ENCODE assay signal across 19 mouse cellular contexts in the genomic region with DNA sequence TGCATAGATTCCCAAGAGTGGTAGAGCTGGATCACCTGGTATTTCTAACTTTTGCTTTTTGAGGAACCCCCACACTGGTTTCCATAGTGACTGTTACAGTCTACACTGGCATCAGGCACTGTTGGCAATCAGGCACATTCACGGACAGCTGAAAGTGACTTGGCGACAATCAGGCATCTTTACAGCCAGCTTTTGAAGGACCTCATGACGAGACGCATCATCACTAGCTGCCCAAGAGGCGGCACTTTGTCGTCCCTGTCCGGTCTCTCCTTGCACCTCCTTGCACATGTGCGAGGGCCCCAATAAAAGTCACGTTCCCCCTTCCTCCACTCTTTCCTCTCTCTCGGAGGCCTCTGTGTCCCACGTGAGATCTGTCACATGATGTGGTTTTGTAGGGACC. TPM values are rescaled to one million over a fixed set of nuclear protein-coding genes. Genes with fewer than 3 reads are reported as not detected.
DNase-seq lines count a peak whose midpoint lies in the region; TF ChIP-seq lines count a peak whose summit lies in the region.
"Had no signal": no experiment of that assay in that cellular context is flagged by ENCODE, and none has a peak within 500 bp of the region (broad histone marks: within the 10 kb centered on the region; RNA-seq: fewer than 3 reads in every experiment).

No protein-coding gene starts in this region.

- DNase-seq in cerebellum, postnatal 10 days = peak; percentile 44 to 46
- DNase-seq in cerebellum, postnatal 36 days = no peak
- peak; percentile 12 to 35 for DNase-seq in left cerebral cortex, postnatal 25 days (ENCODE audit: low spot score in 2 of 2)
- no peak for DNase-seq in left cerebral cortex, adult 18-20 months (ENCODE audit: low spot score in 2 of 2)
- DNase-seq in layer of hippocampus, adult 18-20 months (ENCODE audit: low spot score in 2 of 2) = peak; percentile 52 to 75
- no peak for DNase-seq in thymus, adult 2 months
- DNase-seq in ovary, postnatal 36 days (ENCODE audit: low spot score) = no peak
- DNase-seq: adrenal gland, postnatal 14 days; cerebellum, adult 18-20 months; liver, embryonic 13.5 days; thymus, postnatal 14 days had no signal

- peak overlapping the region; percentile 64 for H3K4me2 ChIP-seq in myocyte (ENCODE audit: low read depth)
- H3K4me2 ChIP-seq: forebrain, embryonic 12.5 days; intestine, embryonic 15.5 days; liver, embryonic 13.5 days; lung, embryonic 15.5 days; midbrain, embryonic 11.5 days; neural tube, embryonic 15.5 days had no signal

- intact Hi-C loops in left cerebral cortex, postnatal 25 days (cut with DNase I) = no loop called here

- H3K36me3 ChIP-seq in myocyte (ENCODE audit: control insufficient read depth, insufficient read depth) = no peaks in the 10 kb centered on the region
- H3K36me3 ChIP-seq in thymus, adult 2 months (ENCODE audit: control insufficient read depth, insufficient read depth, low read length) = no peaks in the 10 kb centered on the region
- H3K36me3 ChIP-seq: forebrain, embryonic 12.5 days; intestine, embryonic 15.5 days; liver, embryonic 13.5 days; lung, embryonic 15.5 days; neural tube, embryonic 15.5 days had no signal

- no peak overlapping the region for H3ac ChIP-seq in myocyte (ENCODE audit: control insufficient read depth, insufficient read length)

- no peaks in the 10 kb centered on the region for H3K27me3 ChIP-seq in myocyte (ENCODE audit: control insufficient read depth, insufficient read depth, insufficient read length)
- H3K27me3 ChIP-seq in thymus, adult 2 months (ENCODE audit: control insufficient read depth, insufficient read depth, low read length) = no peaks in the 10 kb centered on the region
- H3K27me3 ChIP-seq: forebrain, embryonic 12.5 days; intestine, embryonic 15.5 days; liver, embryonic 13.5 days; lung, embryonic 15.5 days; neural tube, embryonic 15.5 days had no signal

- TF ChIP-seq POLR2A in myocyte (IDR thresholded peaks at IDR 0.05; ENCODE audit: insufficient read length, low read depth) = peak; percentile 15
- TF ChIP-seq POLR2A in thymus, adult 2 months (IDR thresholded peaks at IDR 0.05; ENCODE audit: control insufficient read depth, extremely low read depth, insufficient read depth, low read length, poor library complexity) = no peak

- no peaks in the 10 kb centered on the region for H3K4me1 ChIP-seq in thymus, adult 2 months (replicated peaks; ENCODE audit: control insufficient read depth, insufficient read depth, low read length)
- H3K4me1 ChIP-seq: forebrain, embryonic 12.5 days; intestine, embryonic 15.5 days; liver, embryonic 13.5 days; lung, embryonic 15.5 days; neural tube, embryonic 15.5 days had no signal

- H3K79me2 ChIP-seq in myocyte (ENCODE audit: control insufficient read depth, insufficient read depth) = no peaks in the 10 kb centered on the region

- H3K27ac ChIP-seq in thymus, adult 2 months (ENCODE audit: control insufficient read depth, insufficient read depth, low read length) = no peak overlapping the region
- H3K27ac ChIP-seq: forebrain, embryonic 12.5 days; intestine, embryonic 15.5 days; liver, embryonic 13.5 days; lung, embryonic 15.5 days; macrophage; neural tube, embryonic 15.5 days had no signal

- peak overlapping the region; percentile 5 for H3K4me3 ChIP-seq in myocyte
- H3K4me3 ChIP-seq in thymus, adult 2 months (ENCODE audit: control insufficient read depth, insufficient read depth, low read length) = no peak overlapping the region
- H3K4me3 ChIP-seq: forebrain, embryonic 12.5 days; intestine, embryonic 15.5 days; liver, embryonic 13.5 days; lung, embryonic 15.5 days; neural tube, embryonic 15.5 days had no signal

- WGBS in thymus, adult 2 months = 92% methylated on average over 11 of the region's 11 CpGs

- TF ChIP-seq CTCF in thymus, adult 2 months (IDR thresholded peaks at IDR 0.05; ENCODE audit: borderline replicate concordance, control insufficient read depth, extremely low read depth, insufficient read depth, low read length, poor library complexity) = no peak

TF ChIP-seq in myocyte, 11 proteins besides CTCF, POLR2A, EP300 and RAD21:
- peak; percentile 62 for TF ChIP-seq MAX (IDR thresholded peaks at IDR 0.05; ENCODE audit: low read depth)
- TF ChIP-seq SRF (IDR thresholded peaks at IDR 0.05; ENCODE audit: control insufficient read depth, insufficient read length, low read depth) = no peak

RNA-seq across cellular contexts. Expression of a gene that starts 32.8 kb away (rescaled TPM):
- 10 to 100 TPM; 51.4 to 58.7 TPM for total RNA-seq in left cerebral cortex, postnatal 25 days (2021)
- total RNA-seq in left cerebral cortex, adult 18-20 months (2021) = 10 to 100 TPM; 69.6 to 80.8 TPM
- total RNA-seq in layer of hippocampus, adult 18-20 months (2021) = 10 to 100 TPM; 76.7 to 82.8 TPM
- not detected for polyA plus RNA-seq in myocyte (2012; fragmentation: generic; extraction: Trizol)
- 0.20 and 0.30 TPM in 2 replicates for polyA plus RNA-seq in thymus, adult 2 months (2012; rRNA removed)
- polyA plus RNA-seq: activated CD4-positive, CD25-positive, alpha-beta regulatory T cell, adult 4 months; macrophage had no signal

Comparison
In these comparisons a context has a peak if more than half of its experiments do, and no peak if none do; other contexts are left out.
1. DNase-seq: peak in cerebellum, postnatal 10 days (2 of 2), left cerebral cortex, postnatal 25 days (2 of 2) and layer of hippocampus, adult 18-20 months (2 of 2); none in cerebellum, postnatal 36 days (0 of 2), left cerebral cortex, adult 18-20 months (0 of 2), thymus, adult 2 months (single experiment) and ovary, postnatal 36 days (single experiment).